Mouse (Mus musculus) lung, embryonic 15.5 days (tissue): ENCODE results near the gene C8g. TPM values are rescaled to one million over a fixed set of nuclear protein-coding genes. Genes with fewer than 3 reads are reported as not detected.
A peak's percentile ranks its signal among the peaks of the same experiment; 100 is the strongest.

Experiments used
- ATAC-seq: fragments of 200-750 bp; cut with Nextera tagmentation; 2 replicates; pipeline ENCODE4 v1.8.0; 2017; ENCODE audit warnings: moderate number of reproducible peaks, borderline replicate concordance; ENCODE audit not compliant: low FRiP score, low TSS enrichment; ENCODE audit errors: extremely low read depth
- H3K27ac ChIP-seq: fragments of 300-500 bp; sonication (generic); 2 replicates; pipeline ENCODE4 v1.5.1; 2015; ENCODE audit warnings: moderate library complexity, mild to moderate bottlenecking, inconsistent platforms
- H3K27me3 ChIP-seq: fragments of 300-500 bp; sonication (generic); 2 replicates; pipeline ENCODE4 v1.6.1; 2015; ENCODE audit warnings: inconsistent platforms
- H3K36me3 ChIP-seq: fragments of 300-500 bp; sonication (generic); 2 replicates; pipeline ENCODE4 v1.6.1; 2015; ENCODE audit warnings: inconsistent platforms
- H3K4me1 ChIP-seq: fragments of 300-500 bp; sonication (generic); 2 replicates; pipeline ENCODE4 v1.6.1; 2015; ENCODE audit warnings: inconsistent platforms
- H3K4me2 ChIP-seq: fragments of 300-500 bp; sonication (generic); 2 replicates; pipeline ENCODE4 v1.6.1; 2015; ENCODE audit warnings: inconsistent platforms, mild to moderate bottlenecking, moderate library complexity
- H3K4me3 ChIP-seq: fragments of 300-500 bp; sonication (generic); 2 replicates; pipeline ENCODE4 v1.5.1; 2015; ENCODE audit warnings: mild to moderate bottlenecking, inconsistent platforms
- H3K9ac ChIP-seq: fragments of 300-500 bp; sonication (generic); 2 replicates; pipeline ENCODE4 v1.6.1; 2015; ENCODE audit warnings: inconsistent platforms
- H3K9me3 ChIP-seq: fragments of 300-500 bp; sonication (generic); 2 replicates; pipeline ENCODE4 v1.6.1; 2016; ENCODE audit warnings: inconsistent platforms
- WGBS: fragments of 180-500 bp; shearing (Covaris S2); methylation state at CpG from one replicate; pipeline ENCODE4 v1.1.7; 2015; 5-methylcytosine and 5-hydroxymethylcytosine counted together
- polyA plus RNA-seq: library from polyadenylated mRNA; unstranded; fragments of >200 nt; fragmentation: Nextera tagmentation; extraction: Ambion mirVana; gene quantifications from 2 replicates; pipeline ENCODE4 v1.2.1, GENCODE M21; 2015

Gene C8g
- polyA plus RNA-seq, 1 experiment from 2014 or later: 5.8 TPM

DNA sequence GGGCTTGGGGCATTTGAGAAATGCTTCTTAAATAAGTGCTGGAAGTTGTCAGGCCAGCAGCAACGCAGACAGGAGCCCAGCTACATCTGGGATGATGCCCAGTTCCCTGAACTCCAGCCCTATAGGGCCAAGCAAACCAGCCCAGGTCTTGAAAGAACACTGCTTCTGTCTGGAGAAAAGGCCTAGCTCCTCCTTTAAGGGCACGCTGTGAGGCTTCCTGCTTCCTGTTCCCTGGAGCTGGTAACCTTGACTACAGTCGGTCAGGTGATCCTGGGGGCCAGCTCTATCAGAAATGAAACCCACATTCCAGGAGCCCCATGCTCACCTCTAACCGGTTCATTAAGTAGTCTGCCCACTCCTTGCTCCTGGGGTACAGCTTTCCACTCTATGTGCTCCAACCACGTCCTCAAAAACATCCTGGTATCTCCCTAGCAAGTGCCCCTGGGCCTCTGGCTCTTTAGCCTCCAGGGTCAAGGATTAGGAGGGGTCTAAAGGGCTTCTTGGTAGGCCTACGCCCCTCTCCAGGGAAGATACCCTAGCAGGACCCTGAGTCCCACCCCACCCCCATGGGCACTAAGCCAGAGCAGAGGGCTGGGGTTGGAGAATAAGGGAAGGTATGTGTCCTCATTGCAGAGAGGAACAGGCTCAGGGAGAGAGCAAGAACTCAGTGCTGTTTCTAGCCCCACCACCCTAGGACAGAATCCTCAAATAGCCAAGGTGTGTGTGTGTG is 3.5 kb downstream of the C8g start:
- H3K4me3 ChIP-seq: no peak overlapping the region
- no peak for ATAC-seq
- H3K4me2 ChIP-seq: no peak overlapping the region
- H3K9ac ChIP-seq: no peak overlapping the region
- H3K27me3 ChIP-seq: no peaks in the 10 kb centered on the region
- peaks cover 4% of the 10 kb centered on the region; the same call in 1 of the 2 replicates for H3K36me3 ChIP-seq
- peaks cover 20% of the 10 kb centered on the region for H3K4me1 ChIP-seq
- peak overlapping the region; percentile 71 for H3K27ac ChIP-seq
- no peaks in the 10 kb centered on the region for H3K9me3 ChIP-seq
- WGBS: 45% methylated on average over 6 of the region's 6 CpGs

DNA sequence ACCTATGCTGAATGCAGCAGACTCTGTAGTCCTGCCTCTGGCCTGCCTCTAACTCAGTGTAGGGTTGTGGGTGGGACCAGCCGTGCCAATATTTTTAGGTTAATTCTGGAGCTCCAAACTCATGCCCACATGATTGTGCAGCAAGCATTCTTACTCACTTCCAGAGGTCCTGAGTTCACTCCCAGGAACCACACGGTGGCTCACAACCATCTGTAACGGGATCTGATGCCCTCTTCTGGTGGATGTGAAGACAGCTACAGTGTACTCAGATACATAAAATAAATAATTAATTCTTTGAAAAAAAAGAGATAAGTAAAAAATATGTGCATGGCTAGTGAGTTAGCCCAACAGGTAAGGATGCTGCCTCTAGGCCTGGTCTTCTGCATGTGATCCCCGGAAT is 5.1 kb downstream of the C8g start:
- Histone ChIP-seq H3K4me2 (no peak overlapping the region), H3K27me3 (no peaks in the 10 kb centered on the region), H3K36me3 (no peaks in the 10 kb centered on the region), H3K4me1 (peaks cover 11% of the 10 kb centered on the region), H3K27ac (no peak overlapping the region), H3K9ac (no peak overlapping the region), H3K4me3 (no peak overlapping the region), H3K9me3 (no peaks in the 10 kb centered on the region)
- 41% methylated on average over 4 of the region's 4 CpGs for whole genome bisulfite sequencing
- no peak for ATAC-seq

DNA sequence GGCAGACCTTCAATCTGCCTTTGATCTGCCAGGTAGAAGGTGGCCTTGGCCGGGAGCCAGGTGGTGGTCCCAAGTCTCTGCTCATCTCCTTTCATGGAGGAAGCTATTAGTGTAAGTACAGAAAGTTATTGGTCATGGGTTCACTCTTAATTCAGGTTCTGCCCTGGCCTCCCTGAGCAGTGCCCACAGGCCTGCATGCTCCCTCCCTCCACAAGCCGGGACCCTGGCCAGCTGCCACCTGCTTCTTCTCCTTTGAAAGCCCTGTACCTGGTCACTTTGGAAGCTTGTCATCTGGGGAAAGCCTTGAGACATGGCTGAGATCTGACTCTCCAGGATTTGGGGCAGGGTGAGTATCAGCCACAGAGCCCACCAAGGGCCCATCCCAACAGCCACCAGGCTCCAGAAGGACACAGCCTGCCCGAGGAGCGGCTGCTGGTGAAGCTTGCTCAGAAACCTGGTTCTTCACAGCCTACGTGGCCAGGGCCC is 8.0 kb downstream of the C8g start, which contains the start of gene Lcn12:
Lcn12 (minus strand) TSS at position 436 of the 486 bp plus-strand sequence.
- Histone ChIP-seq H3K27me3 (no peaks in the 10 kb centered on the region), H3K9ac (no peak within 1 kb of the TSS), H3K36me3 (no peaks in the 10 kb centered on the region), H3K4me3 (no peak within 1 kb of the TSS), H3K27ac (no peak within 1 kb of the TSS), H3K9me3 (no peaks in the 10 kb centered on the region), H3K4me2 (no peak within 1 kb of the TSS), H3K4me1 (peaks cover 3% of the 10 kb centered on the region; the same call in 1 of the 2 replicates)
- ATAC-seq: no peak
- 72% methylated on average over 5 of the region's 5 CpGs for WGBS

DNA sequence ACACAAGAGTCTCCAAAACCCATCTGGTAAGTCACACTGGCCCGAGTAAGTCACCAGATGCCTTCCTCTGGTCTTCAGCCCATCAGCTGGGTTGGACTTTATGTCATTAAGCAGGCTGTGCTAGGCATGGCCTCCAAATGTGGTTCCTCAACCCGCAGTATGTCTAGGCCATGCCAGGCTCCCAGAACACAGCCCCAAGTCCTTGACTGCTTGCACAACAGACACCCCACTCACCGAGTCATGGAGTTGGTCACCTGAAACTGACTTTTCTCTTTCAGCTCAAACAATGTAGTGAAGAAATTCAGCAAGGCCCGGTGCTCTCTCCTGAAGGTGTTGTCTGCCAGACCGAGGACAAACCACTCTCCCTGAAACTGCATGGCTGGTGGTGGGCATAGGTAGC is 8.5 kb downstream of the C8g start:
- H3K27ac ChIP-seq: no peak overlapping the region
- no peaks in the 10 kb centered on the region for H3K36me3 ChIP-seq
- H3K4me1 ChIP-seq: no peaks in the 10 kb centered on the region; the same call in 1 of the 2 replicates
- WGBS: 65% methylated on average over 5 of the region's 5 CpGs
- H3K4me3 ChIP-seq: no peak overlapping the region
- no peak for ATAC-seq
- H3K9me3 ChIP-seq: no peaks in the 10 kb centered on the region
- no peaks in the 10 kb centered on the region for H3K27me3 ChIP-seq
- H3K4me2 ChIP-seq: no peak overlapping the region
- no peak overlapping the region for H3K9ac ChIP-seq

DNA sequence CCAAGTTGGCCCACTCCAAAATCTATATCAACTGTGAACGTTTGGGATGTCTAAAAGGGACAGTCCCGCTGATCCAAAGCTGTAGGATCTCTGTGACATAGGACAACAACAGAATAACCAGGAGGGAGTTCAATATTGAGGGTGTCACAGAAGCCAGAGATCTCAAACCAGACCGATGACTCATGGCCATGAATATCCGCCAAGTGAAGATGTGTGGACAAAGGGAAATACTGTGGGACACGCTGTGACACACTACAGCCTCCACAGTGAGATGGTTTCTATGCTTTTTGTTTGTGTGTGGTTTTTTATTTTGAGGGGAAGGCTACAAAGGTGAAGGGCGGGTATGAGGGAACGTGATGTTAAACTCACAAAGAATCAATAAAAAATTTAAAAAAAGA is 12.8 kb downstream of the C8g start:
- no peaks in the 10 kb centered on the region for H3K36me3 ChIP-seq
- H3K4me3 ChIP-seq: no peak overlapping the region
- no peak overlapping the region for H3K4me2 ChIP-seq
- no peaks in the 10 kb centered on the region for H3K27me3 ChIP-seq
- H3K27ac ChIP-seq: no peak overlapping the region
- no peaks in the 10 kb centered on the region for H3K4me1 ChIP-seq
- H3K9ac ChIP-seq: no peak overlapping the region
- H3K9me3 ChIP-seq: no peaks in the 10 kb centered on the region
- ATAC-seq: no peak
- WGBS: 65% methylated on average over 7 of the region's 7 CpGs

DNA sequence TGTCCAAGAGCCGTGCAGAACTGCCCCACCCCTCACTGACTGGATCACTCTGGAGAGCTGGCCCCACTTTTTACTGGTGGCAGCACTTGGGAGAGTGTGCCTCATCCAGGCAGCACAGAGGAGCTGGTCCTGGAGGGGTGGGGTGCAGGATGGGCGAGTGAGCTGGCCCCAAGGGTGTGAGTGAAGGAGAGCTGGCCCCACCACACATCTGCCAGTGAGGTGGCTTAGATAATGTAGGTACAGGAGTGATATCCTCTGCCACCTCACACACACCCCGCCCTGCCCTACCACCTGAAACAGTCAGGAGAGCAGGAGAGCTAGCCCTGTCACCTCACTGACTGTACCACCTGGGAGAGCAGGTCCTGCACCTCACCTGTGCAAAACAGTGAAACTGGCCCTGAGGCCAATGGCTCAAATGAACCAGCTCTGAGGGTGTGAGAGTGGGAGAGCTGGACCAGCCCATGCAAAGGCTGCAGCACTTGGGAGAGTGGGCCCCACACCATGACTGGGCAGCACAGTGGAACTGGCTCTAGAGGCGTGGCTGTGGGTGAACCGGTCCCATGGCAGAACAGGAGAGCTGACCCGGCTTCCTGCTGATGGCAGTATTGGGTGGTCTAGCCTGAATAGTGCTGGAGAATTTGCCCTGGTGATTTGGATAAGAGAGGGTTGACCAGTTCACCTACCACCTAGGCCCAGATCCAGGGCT is 13.4 kb downstream of the C8g start:
- Histone ChIP-seq H3K4me1 (no peaks in the 10 kb centered on the region), H3K36me3 (no peaks in the 10 kb centered on the region), H3K27ac (no peak overlapping the region), H3K4me2 (no peak overlapping the region), H3K9me3 (no peaks in the 10 kb centered on the region), H3K27me3 (no peaks in the 10 kb centered on the region), H3K9ac (no peak overlapping the region), H3K4me3 (no peak overlapping the region)
- no peak for ATAC-seq
- 68% methylated on average over 6 of the region's 6 CpGs for WGBS

DNA sequence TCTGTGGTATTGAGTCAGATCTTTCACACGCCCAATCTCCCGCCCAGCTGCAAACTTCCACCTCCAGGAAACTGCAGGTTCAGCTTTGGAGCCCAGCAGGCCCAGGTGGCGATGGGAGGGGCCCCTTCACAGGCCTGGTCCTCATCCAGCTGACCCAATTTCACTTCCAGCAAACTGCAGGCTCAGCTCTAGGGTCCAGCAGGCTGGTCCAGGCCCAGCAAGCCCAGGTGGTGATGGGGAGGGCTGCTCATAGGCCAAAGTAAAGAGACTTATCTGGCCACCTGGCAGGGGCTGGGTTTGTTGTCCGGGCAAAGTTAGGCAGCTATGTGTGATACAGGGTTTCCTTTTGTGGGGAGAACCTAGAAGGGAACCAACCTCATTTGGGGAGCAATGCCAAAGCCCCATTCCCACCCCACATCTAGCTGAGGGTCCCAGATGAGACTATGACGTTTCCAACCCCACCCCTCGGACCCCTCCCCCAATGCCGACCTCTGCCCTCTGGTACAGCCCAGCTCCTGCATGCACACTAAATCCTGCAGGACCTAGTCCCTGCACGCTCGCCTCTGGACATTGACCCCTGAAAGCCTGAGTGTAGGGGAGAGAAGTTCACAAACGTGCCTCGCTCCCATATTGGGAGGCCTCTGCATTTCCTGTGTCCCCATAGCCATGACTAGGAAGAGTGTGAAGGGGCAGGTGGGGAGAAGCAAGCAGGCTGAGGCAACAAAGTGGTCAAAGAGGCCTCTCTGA is 16.4 kb downstream of the C8g start:
- WGBS: 63% methylated on average over 11 of the region's 11 CpGs
- no peak for ATAC-seq

DNA sequence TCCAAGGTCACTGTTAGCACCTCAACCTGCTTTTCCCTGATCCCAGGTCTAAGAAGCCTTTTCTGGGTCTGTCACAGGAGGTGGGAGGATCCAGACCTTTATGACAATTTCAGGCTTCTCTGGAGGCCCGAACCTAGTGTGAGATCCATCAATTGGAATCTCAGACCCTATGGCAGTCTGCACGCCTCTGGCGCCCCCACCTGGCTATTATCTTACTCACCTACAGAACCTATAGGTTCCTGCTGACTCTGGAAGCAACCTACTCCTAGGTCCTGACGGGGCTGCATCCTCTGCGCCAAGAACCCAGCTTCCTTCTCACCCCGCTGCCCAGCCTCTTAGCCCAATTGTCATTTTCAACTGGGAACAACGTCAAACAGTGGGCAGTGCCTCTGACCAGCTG is 18.6 kb downstream of the C8g start:
- Histone ChIP-seq H3K4me3 (no peak overlapping the region), H3K9me3 (no peaks in the 10 kb centered on the region), H3K27ac (no peak overlapping the region), H3K4me2 (no peak overlapping the region), H3K27me3 (no peaks in the 10 kb centered on the region), H3K4me1 (no peaks in the 10 kb centered on the region), H3K9ac (no peak overlapping the region), H3K36me3 (no peaks in the 10 kb centered on the region)
- no peak for ATAC-seq
- whole genome bisulfite sequencing: 20% methylated on average over 7 of the region's 7 CpGs

More for the DNA sequence above, 16.4 kb downstream of the C8g start:
- Histone ChIP-seq H3K27me3 (no peaks in the 10 kb centered on the region), H3K9ac (no peak overlapping the region), H3K9me3 (no peaks in the 10 kb centered on the region), H3K4me2 (no peak overlapping the region), H3K4me1 (no peaks in the 10 kb centered on the region), H3K4me3 (no peak overlapping the region), H3K36me3 (no peaks in the 10 kb centered on the region), H3K27ac (no peak overlapping the region)

DNA sequence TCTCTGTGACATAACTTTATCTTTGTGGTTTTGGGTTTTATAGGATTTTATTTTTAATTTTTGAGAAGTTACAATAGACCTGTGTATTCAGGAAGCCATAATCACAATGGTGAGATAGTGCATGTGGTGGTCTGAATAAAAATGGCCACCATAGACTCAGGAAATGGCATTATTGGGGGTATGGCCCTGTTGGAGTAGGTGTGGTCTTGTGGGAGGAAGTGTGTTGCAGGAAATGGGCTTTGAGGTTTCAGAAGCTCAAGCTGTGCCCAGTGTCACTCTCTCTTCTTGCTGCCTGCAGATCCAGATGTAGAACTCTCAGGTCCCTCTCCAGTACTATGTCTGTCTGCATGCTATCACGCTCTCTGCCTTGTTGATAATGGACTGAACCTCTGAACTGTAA is 21.0 kb downstream of the C8g start:
- Histone ChIP-seq H3K27ac (no peak overlapping the region), H3K36me3 (no peaks in the 10 kb centered on the region), H3K9ac (no peak overlapping the region), H3K27me3 (no peaks in the 10 kb centered on the region), H3K9me3 (no peaks in the 10 kb centered on the region), H3K4me2 (no peak overlapping the region), H3K4me3 (no peak overlapping the region), H3K4me1 (no peaks in the 10 kb centered on the region)
- 85% methylated on average over 1 of the region's 1 CpGs for WGBS
- no peak for ATAC-seq

DNA sequence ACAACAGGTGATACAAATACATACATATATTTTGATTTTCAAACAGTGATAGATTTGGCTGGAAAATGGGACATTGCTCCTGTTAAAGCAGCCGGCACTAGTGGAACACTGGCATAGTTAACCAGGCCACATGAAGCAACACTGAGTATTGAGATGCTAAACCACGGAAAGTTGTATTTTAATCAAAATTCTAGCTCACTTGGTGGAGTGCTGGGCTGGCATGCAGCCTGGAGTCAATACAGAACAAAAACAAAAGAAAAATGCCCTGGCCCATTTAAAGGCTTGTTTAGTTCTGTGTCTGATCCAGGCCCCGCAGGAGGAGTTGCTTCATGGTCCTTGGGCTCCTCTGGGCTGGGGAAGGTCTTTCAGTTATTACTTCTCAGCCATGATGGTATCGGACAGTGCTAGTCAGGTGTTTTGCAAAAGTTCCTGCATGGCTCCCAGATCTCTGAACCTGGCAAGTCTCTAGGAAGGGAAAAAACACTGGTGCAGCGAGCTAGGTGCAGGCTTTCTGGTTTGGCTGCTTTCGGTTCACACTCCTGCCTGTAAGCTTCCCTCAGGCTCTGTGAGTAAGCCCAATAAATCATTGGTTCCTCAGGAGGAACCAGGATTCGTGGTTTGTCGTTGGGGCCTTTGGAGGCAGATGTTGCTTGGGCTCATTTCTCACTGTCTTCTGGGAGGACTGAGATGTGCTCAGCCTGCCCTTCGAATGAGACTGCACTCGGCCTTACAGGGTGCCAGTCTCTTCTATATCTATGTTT is 21.8 kb downstream of the C8g start:
- Histone ChIP-seq H3K9me3 (no peaks in the 10 kb centered on the region), H3K36me3 (no peaks in the 10 kb centered on the region), H3K4me2 (no peak overlapping the region), H3K4me3 (no peak overlapping the region), H3K4me1 (no peaks in the 10 kb centered on the region), H3K9ac (no peak overlapping the region), H3K27me3 (no peaks in the 10 kb centered on the region), H3K27ac (no peak overlapping the region)
- no peak for ATAC-seq
- 64% methylated on average over 10 of the region's 10 CpGs for WGBS

DNA sequence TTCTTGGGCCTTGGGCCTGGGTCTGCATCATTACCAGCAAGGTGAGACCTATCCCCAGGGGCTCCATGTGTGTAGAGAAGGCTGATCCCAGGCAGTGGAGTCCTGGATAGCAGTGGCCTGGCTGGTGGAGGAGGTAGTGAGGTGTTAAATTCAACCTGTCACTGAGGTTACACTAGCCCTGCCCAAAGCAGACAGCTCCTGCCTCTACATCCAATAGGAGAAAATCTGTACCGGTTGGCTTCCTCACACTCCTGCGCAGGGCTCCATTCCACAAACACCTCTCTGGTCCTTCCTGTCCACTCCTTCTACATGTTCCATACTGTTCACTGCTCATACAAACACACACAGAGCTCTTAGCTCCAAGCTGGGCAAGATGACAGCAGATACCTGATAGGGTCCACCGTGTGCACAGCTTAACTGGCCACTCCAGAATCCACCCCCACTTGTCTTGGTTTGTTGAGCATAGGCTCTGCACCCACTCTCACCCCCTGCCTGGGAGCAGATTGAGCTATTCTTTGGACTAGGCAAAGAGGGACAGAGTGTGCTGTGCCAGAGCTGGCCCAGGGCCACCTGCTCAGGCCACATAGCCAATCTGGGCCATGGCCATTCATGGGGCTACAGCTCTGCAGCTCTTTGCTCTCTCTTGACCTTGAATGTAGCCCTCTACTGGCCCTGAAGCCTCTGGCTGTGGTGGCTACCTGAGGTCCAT is 23.4 kb downstream of the C8g start:
- Histone ChIP-seq H3K9me3 (no peaks in the 10 kb centered on the region), H3K4me3 (no peak overlapping the region), H3K27me3 (no peaks in the 10 kb centered on the region), H3K4me2 (no peak overlapping the region), H3K4me1 (no peaks in the 10 kb centered on the region), H3K27ac (no peak overlapping the region), H3K9ac (no peak overlapping the region), H3K36me3 (no peaks in the 10 kb centered on the region)
- peak; percentile 16; the same call in 1 of the 2 replicates for ATAC-seq
- WGBS: 72% methylated on average over 3 of the region's 3 CpGs
